Mouse (Mus musculus) neutrophil, adult 65 days (primary cell): ENCODE results near the gene Fam196a. TPM values are rescaled to one million over a fixed set of nuclear protein-coding genes. Genes with fewer than 3 reads are reported as not detected.

Experiments
- total RNA-seq: library from RNA; stranded (reverse); gene quantifications from 2 replicates; pipeline ENCODE4 v1.2.4, GENCODE M21; 2023

Fam196a gene
- total RNA-seq = not detected in 2 replicates

GRCm38 (mm10) chr7:134937927-134938609 lies at the start of gene Fam196a:
Fam196a (minus strand) TSS chr7:134938430.

